Mouse (Mus musculus): ENCODE results near the gene Sema4a.

DNA sequence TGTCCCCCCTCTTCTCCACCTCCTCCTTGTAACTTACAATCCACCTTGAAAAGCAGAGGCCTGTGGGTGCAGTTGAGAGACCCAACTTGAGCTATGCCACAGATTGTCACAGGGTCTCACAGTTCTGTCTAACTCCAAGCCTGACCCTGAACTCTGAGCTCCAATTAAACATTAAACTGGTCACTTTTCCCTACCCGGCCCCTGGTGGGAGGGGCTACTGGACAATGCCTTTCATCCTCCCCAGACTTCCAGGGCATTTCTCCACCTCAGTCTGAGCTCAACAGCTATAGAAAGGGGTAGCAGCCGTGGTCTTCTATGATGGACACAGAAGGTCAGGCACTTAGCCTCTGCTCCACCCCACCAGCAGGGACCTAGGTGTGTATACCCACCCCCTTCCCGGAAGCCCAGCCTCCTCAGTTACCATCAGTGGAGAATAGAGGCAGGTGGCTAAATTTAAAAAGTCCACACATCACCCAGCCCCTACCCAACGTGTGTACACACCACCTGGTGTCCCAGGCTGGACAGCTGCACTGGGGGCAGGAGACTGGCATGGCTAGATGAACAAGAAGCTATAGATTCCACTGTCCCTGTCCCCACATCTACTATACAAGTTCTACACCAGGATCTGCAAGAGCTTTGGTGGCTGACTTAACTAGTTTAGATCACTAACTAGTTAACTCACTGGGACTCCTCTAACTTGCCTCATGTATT, 39.8 kb upstream of the Sema4a start:
- TF ChIP-seq CTCF (IDR thresholded peaks at IDR 0.05; ENCODE audit: low read depth) (no peak), EP300 (optimal IDR thresholded peaks at IDR 0.05) (no peak)
